Mouse (Mus musculus) small intestine, adult 2 months (tissue): ENCODE data around the gene Kansl2.

ENCODE experiments used
- CTCF ChIP-seq: fragments of 200-500 bp; IDR thresholded peaks from 2 replicates; pipeline ENCODE4 v1.5.1; 2012; ENCODE audit warnings: low read depth, mild to moderate bottlenecking, control low read depth, inconsistent platforms, low read length, moderate library complexity, mixed read lengths; ENCODE audit not compliant: insufficient replicate concordance, insufficient read length; ENCODE audit errors: extremely low read depth
- POLR2A ChIP-seq: fragments of 200-500 bp; IDR thresholded peaks from 2 replicates; pipeline ENCODE4 v1.6.1; 2012; ENCODE audit warnings: low read depth, mild to moderate bottlenecking, control low read depth, inconsistent platforms, low read length, moderate library complexity

DNA sequence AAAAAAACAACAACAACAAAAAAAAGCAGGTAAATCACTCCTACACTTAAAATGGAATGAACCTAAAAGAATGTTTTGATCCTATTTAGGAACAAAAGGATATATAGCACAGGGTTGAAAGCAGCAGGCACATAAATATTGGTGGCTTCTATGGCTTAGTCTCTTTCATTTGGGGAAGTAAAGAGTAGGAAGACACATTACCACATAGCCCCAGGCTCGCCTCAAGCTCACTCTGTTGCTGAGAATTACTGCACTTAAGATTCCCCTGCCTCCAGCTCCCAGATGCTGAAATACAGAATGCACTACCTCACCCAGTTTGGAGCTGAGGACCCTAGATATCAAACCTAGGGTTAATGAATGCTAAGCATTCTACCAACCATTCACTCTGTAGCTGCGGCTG is 18.7 kb upstream of the Kansl2 start:
- TF ChIP-seq CTCF (no peak), POLR2A (no peak)
